Mouse (Mus musculus) embryo, embryonic 11.5 days (tissue): ENCODE measurements at regions not wholly inside any gene's neighbourhood (a gene's known extent, or its start where the extent isn't known, plus 50 kb on each side); places are given as distances from the start of the nearest gene placed in this dataset.

Experiments
- DNase-seq: peaks from one replicate; pipeline ENCODE4 v3.0.0-alpha.2; 2012; ENCODE audit warnings: low read depth, low spot score

DNA sequence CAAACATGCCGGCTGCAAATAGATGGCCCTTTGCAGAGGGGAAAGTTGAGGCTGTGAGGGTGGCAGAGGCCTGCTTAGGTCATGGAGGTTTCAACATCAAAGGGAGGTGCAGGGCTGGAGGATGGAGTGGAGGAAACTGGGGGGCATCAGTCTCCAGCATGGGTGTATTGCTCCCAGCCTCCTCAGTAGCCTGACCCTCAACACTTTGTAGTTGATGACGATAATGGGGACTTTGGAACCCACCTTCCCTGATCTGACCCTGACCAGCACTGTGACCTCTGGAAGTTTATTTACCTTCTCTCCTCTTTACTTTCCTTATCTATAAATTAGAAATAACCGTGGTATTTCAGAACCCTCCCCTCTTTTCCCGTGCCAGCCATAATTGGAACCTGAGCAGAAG lies 56.2 kb downstream of the Gm26897 start:
- no peak for DNase-seq

DNA sequence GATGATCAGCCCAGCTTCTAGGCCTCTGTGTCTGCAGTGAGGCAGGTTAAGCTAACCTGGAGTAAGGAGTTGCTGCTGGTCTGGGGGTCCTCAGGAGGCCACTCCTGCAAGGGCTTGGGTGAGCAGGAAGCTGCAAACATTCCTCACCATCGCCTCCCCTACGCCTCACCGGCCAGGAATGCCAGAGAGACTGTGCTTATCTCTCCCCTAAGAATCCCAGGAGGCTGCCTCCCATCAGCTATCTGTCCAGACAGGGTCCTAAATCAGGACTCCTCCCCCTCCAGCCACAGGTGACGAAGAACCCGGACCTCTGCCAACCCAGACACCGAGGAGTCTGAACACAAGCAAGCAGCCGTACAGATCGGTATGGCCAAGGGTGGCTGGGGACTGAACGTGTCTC lies 56.8 kb downstream of the Gm26897 start:
- no peak for DNase-seq

DNA sequence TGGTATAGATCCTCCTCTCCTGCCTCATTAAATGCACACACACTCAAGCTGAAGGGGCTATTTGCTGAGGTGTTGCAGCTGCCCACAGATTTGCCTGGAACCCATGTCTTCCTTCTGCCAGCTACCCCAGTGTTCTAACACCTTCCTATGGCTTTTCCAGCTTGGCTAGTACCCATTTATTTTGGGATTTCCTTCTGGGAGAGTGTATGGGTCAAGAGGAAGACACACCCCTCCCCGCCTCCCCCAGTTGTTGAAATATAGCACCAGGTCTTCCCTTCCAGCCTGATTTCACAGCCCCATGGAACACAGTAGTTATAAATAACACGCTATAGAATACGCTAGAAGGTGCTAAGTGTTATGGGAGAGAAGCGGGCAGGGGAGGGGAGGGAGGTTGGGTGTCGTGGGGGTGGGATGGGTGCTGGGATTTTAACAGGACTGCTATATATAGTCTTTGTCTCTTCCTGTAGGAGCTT lies 57.4 kb downstream of the Gm26897 start:
- DNase-seq, result no peak

DNA sequence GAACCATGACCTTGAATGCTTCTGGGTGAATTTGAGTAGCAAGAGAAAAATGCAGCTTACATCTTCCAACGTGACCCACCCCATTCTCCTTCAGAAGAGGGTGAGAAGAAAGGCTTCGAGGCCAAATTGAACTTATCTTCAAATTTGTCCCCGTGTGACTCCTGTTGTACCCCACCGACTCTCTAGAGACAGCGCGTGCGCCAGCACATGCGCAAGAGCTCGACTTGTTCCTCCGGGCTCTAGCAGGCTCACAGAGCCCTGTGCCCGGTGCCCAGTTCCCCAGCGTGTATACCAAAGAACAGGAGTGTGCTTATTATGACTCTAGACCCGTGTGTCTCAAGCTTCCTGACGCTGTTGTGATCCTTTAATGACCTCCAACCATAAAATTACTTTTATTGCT lies 59.0 kb downstream of the Gm26897 start:
- DNase-seq, result no peak

DNA sequence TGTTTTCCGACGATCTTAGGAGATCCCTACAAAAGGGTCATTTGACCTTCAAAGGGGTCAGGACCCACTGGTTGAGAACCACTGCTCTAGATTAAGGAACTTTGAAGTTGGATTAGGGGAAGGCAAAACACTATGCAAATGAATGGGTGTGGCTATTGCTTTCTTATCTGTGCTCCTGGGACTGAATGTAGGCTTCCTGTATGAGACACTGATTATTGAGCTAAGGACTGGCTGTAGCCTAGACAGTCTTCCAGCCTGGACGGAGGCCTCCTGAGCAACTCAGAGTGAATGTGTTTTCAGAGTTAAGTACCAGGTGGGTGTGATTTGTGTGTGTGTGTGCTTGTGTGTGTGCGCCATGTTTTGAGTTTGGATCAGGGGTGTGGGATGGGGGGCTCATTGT lies 59.5 kb downstream of the Gm26897 start:
- no peak for DNase-seq

DNA sequence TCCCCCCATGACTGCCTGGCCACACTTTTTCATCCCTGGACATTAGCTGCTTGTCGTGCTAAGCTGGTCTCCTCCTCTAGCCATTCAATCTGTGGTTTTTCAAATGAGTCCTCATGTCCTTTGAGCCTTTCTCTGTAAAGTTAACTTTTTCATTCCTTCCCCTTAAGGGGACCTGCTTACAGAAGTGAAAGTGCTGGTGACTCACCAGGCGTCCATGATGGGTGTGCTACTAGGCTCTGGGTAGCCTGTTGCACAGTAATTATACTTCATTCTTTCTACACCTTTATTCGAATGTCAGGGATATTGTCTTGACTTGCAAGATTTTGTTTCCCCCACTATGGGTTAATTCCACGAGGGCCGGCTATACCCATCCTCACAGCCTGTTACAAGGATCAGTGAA lies 63.2 kb downstream of the Gm26897 start:
- no peak for DNase-seq

DNA sequence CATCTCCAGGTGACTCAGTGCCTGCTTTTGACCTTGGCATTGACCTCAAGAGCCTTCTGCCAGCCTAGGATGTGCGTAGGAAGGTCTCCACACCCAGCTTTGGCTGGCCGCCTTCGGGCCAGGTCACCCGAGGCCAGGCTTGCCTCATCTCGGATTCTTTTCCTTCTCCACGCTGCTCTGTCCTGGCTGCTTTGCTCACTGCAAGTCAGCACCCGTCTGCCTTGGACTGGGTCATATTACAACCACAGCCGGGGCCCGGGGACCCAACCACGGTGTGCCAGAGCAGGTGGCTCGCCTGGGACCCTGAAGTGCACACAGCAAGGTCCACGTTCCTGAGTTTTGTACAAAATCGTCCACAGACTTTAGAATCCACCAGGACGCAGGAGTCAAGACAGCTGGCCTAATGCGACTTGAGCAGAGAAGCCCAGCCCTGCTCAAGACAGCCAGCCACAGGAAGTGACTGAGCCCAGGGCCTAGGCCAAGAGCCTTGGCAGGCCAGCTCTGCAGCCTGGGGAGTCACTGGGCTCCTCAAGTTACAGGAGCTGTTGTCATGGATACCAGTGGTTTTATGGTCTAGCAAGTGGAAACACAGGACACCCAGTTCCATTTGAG lies 66.1 kb downstream of the Gm26897 start:
- DNase-seq, result peak; percentile 63

DNA sequence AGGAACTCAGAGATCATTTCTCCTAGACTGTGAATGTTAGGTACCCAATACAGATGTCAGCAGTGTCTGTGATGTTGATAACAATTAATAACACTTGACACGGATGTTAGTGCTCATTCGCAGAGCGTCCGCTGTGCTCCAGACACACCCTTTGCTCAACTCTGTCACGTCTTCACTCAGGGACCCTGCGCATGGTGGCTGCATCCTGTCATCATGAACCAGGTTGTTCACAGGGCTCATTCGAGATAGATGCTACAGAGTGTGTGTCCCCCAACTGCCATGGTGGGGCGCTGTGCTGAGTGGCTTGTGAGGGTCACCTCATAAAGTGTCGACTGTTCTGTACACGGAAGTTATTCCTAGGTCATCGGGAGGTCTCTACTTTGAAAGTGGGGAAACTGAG lies 66.8 kb downstream of the Gm26897 start:
- no peak for DNase-seq

DNA sequence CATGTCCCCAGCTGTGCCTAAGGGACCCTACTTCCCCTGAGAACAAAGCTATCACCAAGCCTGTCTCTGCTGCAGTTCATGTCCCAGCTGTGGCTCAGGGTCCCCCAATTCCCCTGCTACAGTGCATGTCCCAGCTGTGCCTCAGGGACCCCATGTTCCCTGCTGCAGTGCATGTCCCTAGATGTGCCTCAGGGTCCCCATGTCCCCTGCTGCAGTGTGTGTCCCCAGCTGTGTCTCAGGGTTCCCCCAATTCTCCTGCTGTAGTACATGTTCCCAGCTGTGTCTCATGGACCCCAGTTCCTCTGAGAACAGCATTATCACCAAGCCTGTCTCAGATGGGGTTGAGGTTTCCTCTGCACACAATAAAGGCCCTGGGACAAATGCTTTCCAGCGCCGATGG lies 67.3 kb downstream of the Gm26897 start:
- DNase-seq, result no peak

DNA sequence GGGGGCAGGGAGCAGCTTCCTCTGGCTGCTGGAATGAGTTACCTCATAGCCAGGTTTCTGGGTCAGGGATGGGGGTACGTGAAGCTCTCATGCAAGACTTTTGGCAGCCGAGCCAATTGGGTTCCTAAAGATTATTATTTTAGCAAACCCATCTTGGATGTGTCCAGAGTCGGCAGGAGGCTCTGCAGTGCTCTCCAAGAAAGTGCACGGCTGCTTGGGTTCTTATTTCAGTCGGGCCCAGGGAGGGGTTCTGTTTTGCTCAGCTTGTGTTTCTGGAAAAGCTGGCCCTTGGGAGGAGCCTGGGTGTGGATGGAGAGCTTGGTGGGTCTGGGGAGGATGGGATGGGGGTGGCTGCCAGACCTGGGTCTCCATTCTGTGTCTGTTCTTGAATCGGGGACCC lies 70.8 kb downstream of the Gm26897 start:
- no peak for DNase-seq

DNA sequence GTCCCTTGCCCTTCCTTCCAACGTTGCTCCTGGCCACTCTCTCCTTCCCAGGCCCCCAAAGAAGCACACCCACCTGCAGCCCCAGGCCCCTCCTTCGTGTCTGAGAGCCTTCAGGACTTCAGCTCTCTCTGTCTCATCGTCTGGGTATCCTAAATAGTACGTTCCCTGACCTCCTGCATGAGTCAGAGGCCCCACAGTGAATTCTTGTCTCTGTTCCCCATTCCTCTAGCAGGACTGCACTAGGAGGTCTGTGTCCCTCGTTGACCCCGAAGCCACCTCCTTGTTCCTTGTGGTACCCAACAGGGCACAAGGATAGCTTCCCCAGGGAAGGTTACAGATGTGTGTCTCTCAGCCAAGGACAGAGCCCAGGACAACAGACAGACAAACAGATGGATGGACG lies 71.4 kb downstream of the Gm26897 start:
- no peak for DNase-seq

DNA sequence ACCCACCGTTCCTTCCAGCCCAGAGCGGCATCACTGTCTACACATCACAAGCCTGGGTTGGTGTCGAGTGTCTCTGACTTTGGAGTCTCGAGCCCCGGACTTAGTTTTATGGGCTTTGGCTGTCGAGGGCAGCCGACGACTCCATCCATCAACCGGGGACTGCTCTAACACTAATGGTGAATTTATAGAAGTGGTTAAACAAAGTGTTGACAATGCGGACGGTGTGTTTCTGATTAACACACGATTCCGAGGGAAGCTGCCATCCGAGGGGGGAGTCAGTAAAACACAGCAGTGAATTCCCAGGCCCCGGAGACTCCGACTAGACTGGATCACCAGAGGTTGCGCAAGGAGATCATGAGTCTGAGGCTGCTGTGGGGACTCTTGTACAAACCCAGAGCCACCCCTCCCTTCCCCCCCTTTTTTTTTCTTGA lies 72.1 kb downstream of the Gm26897 start:
- peak; percentile 56 for DNase-seq

DNA sequence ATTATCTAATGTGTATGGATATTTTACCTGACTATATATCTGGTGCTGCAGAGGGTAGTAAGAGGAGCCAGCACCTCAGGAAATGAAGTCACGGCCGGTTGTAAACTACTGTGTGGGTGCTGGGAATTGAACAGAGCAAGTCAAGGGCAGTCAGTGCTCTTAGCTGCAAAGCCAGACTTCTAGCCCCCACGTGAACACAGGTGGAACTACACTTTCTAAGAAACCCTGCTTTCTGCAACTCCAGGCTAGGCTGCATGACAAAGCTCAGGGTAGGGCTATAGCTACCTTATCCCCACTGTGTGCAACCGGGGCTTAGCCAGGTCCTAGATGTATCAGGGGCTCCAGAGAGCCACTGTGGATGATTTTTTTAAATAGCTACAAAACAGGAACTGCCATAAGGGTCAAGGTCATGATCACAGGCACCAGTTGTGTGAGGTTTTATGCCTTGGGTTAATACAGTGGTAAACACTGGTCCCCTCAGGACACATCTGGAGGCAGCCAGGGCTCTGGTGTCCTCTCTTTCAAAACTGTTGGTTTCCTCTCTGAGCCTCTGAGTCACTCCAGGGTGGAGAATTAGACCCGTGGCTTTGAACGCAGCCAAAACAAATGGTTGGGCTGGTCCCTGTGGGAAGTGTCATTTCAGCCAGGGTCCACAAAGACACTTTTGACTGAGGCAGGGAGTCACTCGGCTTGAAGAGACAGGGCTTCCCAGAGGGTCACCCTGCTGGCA lies 76.5 kb downstream of the Gm26897 start:
- no peak for DNase-seq

DNA sequence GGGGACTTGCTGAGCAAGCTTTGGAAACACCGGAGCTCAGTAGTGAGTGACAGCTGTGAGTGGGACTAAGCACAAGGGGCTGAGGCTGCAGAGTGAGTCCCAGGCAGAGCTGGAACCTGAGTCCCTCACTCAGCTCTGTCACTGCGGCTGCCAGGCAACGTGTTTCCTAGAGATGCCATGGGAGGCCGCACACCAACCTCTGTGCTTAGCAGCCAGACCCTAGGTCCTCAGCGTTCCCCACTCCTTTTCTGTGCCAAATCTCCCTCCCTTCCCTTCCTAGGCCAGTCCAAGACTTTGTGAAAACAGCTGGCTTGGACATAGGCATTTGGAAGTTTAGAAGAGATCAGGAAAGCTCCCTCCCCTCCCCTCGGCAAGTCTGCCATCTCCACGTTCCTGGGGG lies 78.9 kb downstream of the Gm26897 start:
- DNase-seq, result no peak

DNA sequence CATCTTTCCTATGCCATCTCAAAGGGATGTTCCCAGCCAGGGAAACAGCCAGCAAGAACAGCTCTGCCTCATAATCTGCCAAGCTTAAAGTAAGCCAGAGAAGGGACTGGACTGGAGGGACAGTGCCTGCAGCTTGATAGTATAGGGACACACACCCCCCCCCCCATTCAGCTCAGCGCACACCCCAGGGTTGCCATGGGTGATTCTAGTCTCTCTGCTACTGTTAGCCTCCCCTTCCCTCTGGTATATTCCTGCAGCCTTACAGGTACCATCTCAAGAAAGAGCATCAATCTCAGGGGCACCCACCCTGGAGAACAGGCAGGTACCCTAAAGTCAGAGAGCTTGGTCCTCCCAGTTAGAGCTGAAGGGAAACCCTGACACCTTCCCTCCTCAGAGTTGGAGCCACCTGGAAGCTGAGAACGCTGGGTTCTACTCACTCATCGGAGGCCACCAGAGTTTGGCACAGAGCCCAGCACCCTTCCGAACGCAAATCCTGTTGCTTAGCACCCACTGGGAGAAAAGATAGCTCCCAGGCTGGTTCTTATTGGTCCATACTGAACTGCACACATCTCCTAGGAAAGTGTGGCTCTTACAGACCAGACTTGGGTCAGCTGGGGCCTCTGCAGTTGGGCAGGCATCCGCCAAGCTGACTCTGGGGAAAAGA lies 79.5 kb downstream of the Gm26897 start:
- DNase-seq, result no peak

DNA sequence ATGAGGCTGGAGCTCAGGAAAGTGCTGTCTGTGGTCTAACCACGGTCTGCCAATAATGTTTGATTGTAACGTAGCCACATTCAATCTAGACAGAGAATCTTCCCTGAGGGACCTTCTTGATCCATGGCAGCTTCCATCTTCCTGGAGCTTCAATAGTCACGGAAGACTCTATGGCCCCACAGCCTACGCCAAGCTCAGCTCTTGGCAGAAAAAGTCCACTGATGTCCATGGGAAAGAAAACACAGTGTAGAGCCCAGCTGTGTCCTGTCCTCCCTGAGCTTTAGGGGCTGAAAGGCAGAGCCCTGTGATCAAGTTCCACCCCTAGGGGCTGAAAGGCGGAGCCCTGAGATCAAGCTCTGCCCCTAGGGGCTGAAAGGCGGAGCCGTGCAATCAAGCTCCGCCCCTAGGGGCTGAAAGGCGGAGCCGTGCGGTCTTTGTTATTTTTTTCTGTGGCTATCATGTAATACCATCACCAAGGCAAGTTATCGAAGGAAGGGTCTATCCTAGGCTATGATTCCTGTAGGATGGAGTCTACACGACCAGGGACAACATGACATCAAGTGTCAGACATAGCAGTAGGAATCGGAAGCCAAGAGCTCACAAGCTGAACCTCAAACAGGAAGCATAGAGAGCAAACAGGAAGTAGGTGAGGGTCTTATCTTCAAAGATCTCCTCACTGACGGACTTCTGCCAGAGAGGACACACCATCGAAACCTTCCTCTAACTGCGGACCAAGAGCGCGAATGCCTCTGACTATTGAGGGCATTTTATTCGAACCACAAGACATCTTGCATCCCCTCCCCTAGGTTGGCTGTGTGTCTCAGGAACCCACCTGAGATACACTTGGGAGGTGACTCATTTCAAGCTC lies 81.4 kb downstream of the Gm26897 start:
- DNase-seq, result no peak

DNA sequence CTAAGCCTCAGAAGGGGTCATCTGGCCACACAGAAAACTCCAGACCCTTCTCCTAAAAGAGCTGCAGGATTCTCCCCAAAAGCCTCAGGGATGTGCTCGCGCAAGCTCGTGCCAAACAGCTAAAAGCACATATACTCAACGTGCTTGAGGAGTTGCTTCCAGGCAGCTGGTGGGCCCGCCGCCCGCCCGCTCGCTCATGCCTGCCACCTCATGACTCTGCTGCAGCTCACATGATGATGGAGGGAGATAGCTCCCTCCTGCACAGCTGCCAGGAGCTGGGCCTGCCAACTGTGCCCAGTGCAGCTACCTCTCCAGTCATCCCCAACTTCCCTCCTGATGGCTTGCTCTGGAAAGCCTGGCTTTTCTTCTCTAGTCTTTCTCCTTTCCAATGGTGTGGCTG lies 87.2 kb downstream of the Gm26897 start:
- DNase-seq, result no peak

DNA sequence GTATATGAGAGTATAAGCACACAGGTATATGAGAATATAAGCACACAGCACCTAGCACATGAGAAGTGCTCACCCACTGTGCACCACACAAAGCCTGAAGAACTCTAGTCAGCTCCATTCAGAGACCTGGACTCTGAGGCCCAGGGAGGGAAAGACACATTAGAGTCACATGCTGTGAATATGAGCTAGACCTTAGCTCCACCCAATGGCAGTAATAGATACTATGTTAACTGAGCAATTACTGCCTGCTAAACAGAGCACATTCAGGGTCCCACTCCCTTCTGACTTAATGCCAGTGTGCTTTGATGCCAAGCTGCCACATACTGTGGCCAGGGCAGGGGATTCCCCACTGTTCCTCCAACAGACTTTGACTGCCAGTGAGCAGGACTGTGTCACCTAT lies 89.2 kb downstream of the Gm26897 start:
- DNase-seq, result no peak

DNA sequence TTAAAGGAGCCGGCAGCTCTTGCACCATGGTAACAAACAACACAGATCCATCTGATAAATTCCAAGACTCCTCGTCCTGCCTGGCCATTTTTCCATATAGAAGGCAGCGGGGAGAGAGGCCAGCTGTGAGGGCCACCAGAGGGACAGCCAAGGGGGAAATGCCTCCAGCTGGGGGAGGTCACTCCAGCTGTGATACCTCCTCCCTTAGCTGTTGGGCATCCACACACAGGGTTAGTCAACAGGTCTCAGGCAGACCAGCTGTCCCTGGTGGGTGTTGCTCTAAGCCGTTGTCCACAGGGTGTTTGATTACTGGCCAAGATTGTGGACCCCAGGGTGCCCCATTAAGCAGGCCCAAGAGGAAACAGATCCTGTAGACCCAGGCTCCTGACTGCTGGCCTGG lies 89.7 kb downstream of the Gm26897 start:
- DNase-seq, result no peak

DNA sequence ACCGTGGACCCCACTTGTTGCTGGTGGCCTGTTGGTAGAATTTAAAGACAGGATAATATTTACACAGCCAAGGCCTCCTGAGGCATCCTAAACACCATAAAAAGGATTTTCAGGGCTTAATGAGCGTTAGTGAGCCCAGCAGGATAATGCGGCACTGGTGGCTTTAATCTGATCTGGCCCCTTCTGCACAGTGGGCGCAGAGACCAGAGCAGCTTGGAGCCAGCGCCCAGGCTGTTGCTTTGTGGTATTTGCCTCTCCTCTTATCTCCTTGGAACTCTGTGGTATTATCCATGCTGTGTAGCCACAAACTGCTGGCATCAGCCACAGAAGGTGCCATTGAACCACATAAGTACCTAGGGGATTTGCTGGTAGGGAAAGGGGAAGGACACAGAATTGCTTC lies 90.1 kb downstream of the Gm26897 start:
- DNase-seq, result no peak

DNA sequence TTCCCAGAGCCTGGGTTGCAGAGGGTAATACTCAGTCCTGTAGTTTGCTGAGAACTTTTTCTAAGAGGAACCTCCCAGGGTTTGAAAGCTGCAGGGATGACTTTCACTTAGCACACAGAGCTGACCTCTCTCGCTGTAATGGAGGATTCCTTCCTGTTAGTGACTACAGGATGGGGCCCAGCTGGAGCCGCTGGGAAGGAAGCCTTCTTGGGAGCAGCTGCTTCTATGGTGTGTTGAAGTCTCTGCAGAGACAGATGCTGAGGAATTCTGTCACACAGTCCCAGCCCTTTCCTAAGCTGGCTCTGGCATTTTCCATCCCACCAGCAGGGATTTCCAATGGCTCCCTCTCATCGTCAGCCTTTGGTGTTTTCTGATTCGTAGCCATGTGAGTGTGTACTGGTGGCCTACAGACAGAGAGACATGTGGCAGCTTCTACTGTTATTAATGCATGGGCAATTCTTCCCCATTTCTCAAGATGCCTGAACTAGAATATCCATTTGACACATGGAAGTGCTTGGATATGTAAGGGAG lies 90.9 kb downstream of the Gm26897 start:
- no peak for DNase-seq

DNA sequence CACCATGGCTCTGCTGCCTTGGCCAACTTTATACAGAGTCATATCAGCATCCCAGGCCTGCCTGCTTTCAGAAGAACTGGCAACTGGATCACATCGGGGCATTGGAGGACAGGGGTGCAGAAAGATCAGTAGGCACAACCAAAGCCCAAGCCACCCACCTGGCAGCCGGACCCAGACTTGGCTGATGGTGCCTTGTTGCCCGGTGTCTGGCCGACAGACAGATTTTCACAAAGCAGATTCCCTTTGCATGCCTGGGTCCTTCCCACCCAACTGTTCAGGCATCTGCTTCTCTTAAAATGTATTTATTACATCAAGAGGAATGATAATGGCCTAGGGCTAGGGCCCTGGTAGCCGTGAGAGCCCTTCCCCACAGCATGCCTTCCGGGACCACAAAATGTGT lies 96.2 kb downstream of the Gm26897 start:
- DNase-seq, result no peak
